Mouse (Mus musculus) c-Kit-positive CD71-positive TER-119-positive erythroid progenitor cells, embryonic 14.5 days (primary cell): ENCODE data around the gene Olfr1289.

Experiments used
- DNase-seq: peaks from one replicate; pipeline ENCODE4 v3.0.0-alpha.2; 2013; ENCODE audit warnings: low spot score

The Olfr1289 gene

GRCm38 (mm10) chr2:111480519-111480918 is at the start of gene Olfr1289:
TSS of gene Olfr1289 (plus strand) at chr2:111480819.
- no peak for DNase-seq

GRCm38 (mm10) chr2:111448842-111449241 is 31.8 kb upstream of the Olfr1289 start, which contains the start of gene Olfr1287:
TSS of gene Olfr1287 (plus strand) at chr2:111449142.
- no peak for DNase-seq

- DNase-seq: no peak
Measured at GRCm38 (mm10) chr2:111473801-111474200, 6.8 kb upstream of the Olfr1289 start, which contains the start of gene Olfr1288. TSS of gene Olfr1288 (plus strand) at chr2:111474101.

DNA sequence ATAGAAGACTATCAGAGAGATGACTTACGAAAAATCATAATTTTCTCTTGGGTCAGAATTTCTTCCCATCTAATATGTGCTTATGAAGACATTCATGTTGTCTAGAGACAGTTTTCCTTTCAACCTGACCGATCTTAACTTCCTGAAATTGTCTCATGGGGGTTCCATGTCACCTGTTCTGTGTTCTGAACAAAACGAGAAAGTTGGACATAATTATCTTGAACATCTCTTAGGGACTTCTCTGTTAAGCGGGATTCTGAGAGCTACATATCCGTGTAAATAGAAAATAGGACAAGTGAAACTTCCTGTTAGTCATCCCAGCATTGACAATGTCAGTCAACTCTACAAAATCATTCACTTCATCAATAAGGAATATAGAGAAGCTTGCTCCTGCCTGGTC is 13.1 kb downstream of the Olfr1289 start, which contains the start of gene Olfr1290:
Olfr1290 (minus strand) TSS at position 101 of the 400 bp plus-strand sequence.
- DNase-seq: no peak

- no peak for DNase-seq
Measured at GRCm38 (mm10) chr2:111496880-111497279, 16.3 kb downstream of the Olfr1289 start, which contains the start of gene Olfr1291-ps1. TSS of gene Olfr1291-ps1 (plus strand) at chr2:111497180.

DNA sequence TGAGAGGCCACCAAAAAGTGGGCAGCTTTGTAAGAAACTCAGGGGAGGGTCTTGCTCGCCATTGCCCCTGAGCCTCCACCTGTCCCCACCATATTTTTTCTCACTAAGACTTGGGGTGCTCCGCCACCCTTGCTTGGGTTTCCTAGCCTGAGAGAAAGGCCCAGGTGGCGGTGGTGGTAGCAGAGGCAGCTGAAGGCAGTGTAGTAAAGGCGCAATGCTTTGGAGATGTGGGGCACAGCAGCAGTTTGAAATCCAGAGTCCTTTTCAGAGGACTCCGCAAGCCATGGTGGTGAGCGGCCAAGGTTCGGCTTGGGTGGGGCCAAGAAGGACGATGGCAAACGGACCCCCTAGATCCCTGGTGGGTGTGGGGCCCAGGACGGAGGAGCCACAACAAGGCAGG is 36.8 kb downstream of the Olfr1289 start:
- DNase-seq: no peak

- no peak for DNase-seq
Measured at GRCm38 (mm10) chr2:111524903-111525302, 44.3 kb downstream of the Olfr1289 start, which contains the start of gene Olfr1293-ps. TSS of gene Olfr1293-ps (plus strand) at chr2:111525203.
